Mouse (Mus musculus) heart, adult 2 months (tissue): ENCODE measurements around the gene Fgf18. TPM values are rescaled to one million over a fixed set of nuclear protein-coding genes. Genes with fewer than 3 reads are reported as not detected.

Experiments used
- DNase-seq, 2 experiments: peaks; one replicate each; pipeline ENCODE4 v3.0.0; 2021
- H3K27ac ChIP-seq: fragments of 200-600 bp; 2 replicates; pipeline ENCODE4 v1.8.1; 2022
- H3K27me3 ChIP-seq: fragments of 200-500 bp; 2 replicates; pipeline ENCODE4 v1.6.1; 2012; ENCODE audit warnings: mild to moderate bottlenecking, low read length, inconsistent platforms, mixed read lengths; ENCODE audit not compliant: control insufficient read depth, insufficient read depth
- H3K36me3 ChIP-seq: fragments of 200-500 bp; 2 replicates; pipeline ENCODE4 v1.6.1; 2012; ENCODE audit warnings: low read length, inconsistent platforms; ENCODE audit not compliant: control insufficient read depth, insufficient read depth
- H3K4me1 ChIP-seq: fragments of 200-500 bp; 2 replicates; pipeline ENCODE4 v1.6.1; 2011; ENCODE audit warnings: low read length; ENCODE audit not compliant: control insufficient read depth, insufficient read depth
- H3K4me3 ChIP-seq: fragments of 200-600 bp; 2 replicates; pipeline ENCODE4 v1.8.1; 2022
- H3K79me2 ChIP-seq: fragments of 200-500 bp; replicated peaks from 2 replicates; pipeline ENCODE4 v1.6.1; 2012; ENCODE audit warnings: mild to moderate bottlenecking, inconsistent platforms, low read length, moderate library complexity, mixed read lengths; ENCODE audit not compliant: control insufficient read depth, insufficient read depth
- H3K9ac ChIP-seq: fragments of 200-500 bp; 2 replicates; pipeline ENCODE4 v1.6.1; 2012; ENCODE audit warnings: low read depth, mild to moderate bottlenecking, control low read depth, inconsistent platforms, low read length, mixed read lengths
- CTCF ChIP-seq: fragments of 200-600 bp; IDR thresholded peaks from 2 replicates; pipeline ENCODE4 v1.8.1; 2022; ENCODE audit warnings: antibody characterized with exemption, mild to moderate bottlenecking, moderate library complexity
- EP300 ChIP-seq: fragments of 200-500 bp; IDR thresholded peaks from 2 replicates; pipeline ENCODE4 v1.6.1; 2011; ENCODE audit warnings: low read depth, low read length, control low read depth; ENCODE audit not compliant: insufficient read depth
- POLR2A ChIP-seq: fragments of 200-500 bp; IDR thresholded peaks from 2 replicates; pipeline ENCODE4 v1.6.1; 2011; ENCODE audit warnings: mild to moderate bottlenecking, low read depth, low read length, control low read depth; ENCODE audit not compliant: insufficient read depth
- WGBS: fragments of 180-500 bp; shearing (Covaris S2); methylation state at CpG from one replicate; pipeline ENCODE4 v1.1.7; 2018; 5-methylcytosine and 5-hydroxymethylcytosine counted together
- intact Hi-C: fragments of 180-260 bp; cut with DNase I; formaldehyde crosslinking; loops from one replicate; pipeline ENCODE4 v1.15.1; 2025
- polyA plus RNA-seq: library from polyadenylated mRNA; depleted of rRNA; stranded (reverse); fragments of >200 nt; gene quantifications from 2 replicates; pipeline ENCODE4 v1.2.3, GENCODE M21; 2012
- total RNA-seq, 2 experiments: library from RNA; stranded (reverse); gene quantifications; 2 replicates each; pipeline ENCODE4 v1.2.3; 2021

The Fgf18 gene
- total and polyA plus RNA-seq, 3 experiments, result 3.3 to 4.1 (median 3.7) TPM

DNA sequence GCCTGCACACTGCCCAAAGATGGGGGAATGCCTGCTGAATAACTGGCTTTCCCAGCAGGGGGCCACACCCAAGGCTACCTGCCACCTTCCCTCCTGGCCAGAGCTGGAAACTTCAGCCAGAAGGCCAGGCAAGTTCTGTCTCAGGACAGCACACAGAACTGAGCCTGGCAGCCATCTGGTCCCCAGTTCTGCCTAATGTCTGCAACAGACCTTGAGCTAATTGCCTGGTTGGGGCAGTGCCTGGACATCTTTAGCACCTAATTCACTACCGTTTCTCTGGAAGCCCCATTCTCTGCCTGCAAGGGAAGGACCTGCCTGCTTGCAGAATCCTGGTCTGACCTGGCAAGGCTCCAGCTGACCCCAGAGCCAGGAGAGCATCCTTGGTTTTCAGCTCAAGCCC is 34.8 kb downstream of the Fgf18 start:
- Histone ChIP-seq H3K27me3 (no peaks in the 10 kb centered on the region), H3K4me3 (no peak overlapping the region), H3K79me2 (no peaks in the 10 kb centered on the region), H3K9ac (no peak overlapping the region), H3K36me3 (no peaks in the 10 kb centered on the region), H3K4me1 (no peaks in the 10 kb centered on the region), H3K27ac (no peak overlapping the region)
- no peak for DNase-seq
- TF ChIP-seq EP300 (no peak), CTCF (no peak), POLR2A (no peak)
- intact Hi-C loops, result no loop called here
- 8% methylated on average over 1 of the region's 1 CpGs for WGBS

DNA sequence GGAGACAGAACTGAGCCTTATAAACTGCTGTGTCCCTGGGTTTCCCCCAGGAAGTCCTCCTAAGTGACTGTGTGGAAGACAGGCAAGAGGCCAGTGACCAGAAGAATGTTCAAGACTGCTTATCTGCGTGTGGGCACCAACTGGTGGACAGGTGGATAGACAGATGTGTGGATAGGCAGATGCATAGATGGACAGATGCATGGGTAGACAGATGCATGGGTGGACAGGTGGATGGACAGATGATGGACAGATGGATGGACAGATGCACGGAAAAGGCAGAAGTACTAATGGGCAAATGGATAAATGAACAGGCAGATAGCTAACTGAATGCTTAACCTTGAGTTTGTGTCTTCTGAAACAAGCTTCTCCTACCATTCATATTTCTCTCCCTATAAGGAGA is 37.1 kb downstream of the Fgf18 start:
- Histone ChIP-seq H3K4me3 (no peak overlapping the region), H3K79me2 (no peaks in the 10 kb centered on the region), H3K27me3 (no peaks in the 10 kb centered on the region), H3K9ac (no peak overlapping the region), H3K27ac (no peak overlapping the region), H3K36me3 (no peaks in the 10 kb centered on the region), H3K4me1 (no peaks in the 10 kb centered on the region)
- no peak for TF ChIP-seq CTCF
- no peak for TF ChIP-seq POLR2A
- no peak for TF ChIP-seq EP300
- DNase-seq, result no peak
- intact Hi-C loops, result no loop called here
- 70% methylated on average over 2 of the region's 2 CpGs for WGBS

DNA sequence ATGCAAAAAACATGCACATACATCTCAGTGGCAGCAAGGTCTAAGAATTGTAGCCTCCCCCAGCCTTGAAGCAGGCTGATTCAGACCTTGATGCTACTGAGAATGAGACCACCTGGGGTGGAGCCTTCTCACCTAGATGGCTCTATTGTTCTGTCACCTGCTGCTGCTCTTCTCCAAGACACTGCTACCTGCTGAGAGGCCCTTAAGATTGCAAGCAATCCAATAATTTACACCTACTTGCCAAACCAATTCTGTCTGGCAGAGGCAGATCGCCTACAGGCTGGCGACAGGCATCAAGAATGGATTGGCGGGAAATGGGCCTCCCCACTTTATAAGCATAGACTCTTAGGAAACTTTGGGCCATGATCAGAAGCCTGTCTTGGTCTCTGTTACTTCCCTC is 39.7 kb downstream of the Fgf18 start:
- H3K36me3 ChIP-seq, result no peaks in the 10 kb centered on the region
- no peaks in the 10 kb centered on the region for H3K79me2 ChIP-seq
- WGBS, result 76% methylated on average over 3 of the region's 3 CpGs
- DNase-seq, result no peak
- intact Hi-C loops, result no loop called here
- TF ChIP-seq CTCF (no peak), EP300 (no peak), POLR2A (no peak)
- no peak overlapping the region for H3K27ac ChIP-seq
- no peak overlapping the region for H3K9ac ChIP-seq
- H3K27me3 ChIP-seq, result no peaks in the 10 kb centered on the region
- no peak overlapping the region for H3K4me3 ChIP-seq
- no peaks in the 10 kb centered on the region for H3K4me1 ChIP-seq

DNA sequence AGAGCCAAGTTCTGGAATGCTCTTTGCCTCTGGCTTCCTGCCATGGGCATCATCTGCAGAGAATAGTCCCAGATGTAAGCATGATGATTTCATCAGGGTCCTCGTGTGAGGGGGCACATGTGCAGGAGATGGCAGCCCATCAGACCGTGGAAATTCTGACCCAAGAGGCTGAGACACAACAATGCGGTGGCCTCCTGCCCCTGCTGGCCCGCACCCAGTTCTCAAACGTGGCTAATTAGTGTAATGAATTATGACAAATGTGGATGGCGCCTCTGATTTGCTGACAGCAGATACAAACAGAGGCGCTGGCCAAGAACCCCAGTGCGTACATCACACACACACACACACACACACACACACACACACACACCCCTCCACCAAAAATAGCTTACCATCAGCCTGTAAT is 42.3 kb downstream of the Fgf18 start:
- H3K9ac ChIP-seq, result no peak overlapping the region
- no peak for DNase-seq
- intact Hi-C loops, result no loop called here
- H3K79me2 ChIP-seq, result no peaks in the 10 kb centered on the region
- H3K4me3 ChIP-seq, result no peak overlapping the region
- no peaks in the 10 kb centered on the region for H3K36me3 ChIP-seq
- 40% methylated on average over 8 of the region's 8 CpGs for WGBS
- peaks cover 2% of the 10 kb centered on the region; the same call in 1 of the 2 replicates for H3K4me1 ChIP-seq
- H3K27me3 ChIP-seq, result no peaks in the 10 kb centered on the region
- TF ChIP-seq EP300, result no peak
- H3K27ac ChIP-seq, result no peak overlapping the region

DNA sequence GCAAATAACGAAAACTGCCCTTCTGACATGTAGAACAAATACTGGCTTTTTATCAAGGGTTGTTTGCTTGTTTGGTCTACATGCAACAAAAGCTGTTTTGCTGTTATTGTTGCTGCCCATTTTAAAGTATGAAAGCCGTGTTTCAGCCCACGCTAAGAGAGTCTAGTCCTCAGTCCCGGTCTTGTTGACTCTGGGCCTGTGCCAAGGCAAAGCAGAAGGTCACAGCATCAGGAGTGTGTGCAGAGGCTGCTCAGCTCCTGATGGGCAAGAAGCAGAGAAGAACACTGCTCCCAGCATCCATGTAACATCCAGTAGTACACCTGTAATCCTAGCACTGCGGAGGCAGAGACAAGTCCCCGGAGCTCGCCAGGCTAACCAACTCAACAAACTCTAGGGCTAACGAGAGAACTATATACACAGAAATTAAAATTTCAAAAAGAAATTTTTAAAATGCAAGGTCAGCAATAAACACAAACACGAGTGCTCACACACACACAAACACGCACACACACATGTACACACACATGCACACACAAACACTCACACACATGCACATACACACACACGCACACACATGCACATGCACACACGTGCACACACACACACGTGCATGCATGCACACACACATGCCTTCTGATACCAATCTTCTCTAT is 43.8 kb downstream of the Fgf18 start:
- no peaks in the 10 kb centered on the region for H3K36me3 ChIP-seq
- TF ChIP-seq EP300 (no peak), POLR2A (no peak), CTCF (no peak)
- no peak for DNase-seq
- no peak overlapping the region for H3K27ac ChIP-seq
- H3K4me1 ChIP-seq, result peaks cover 3% of the 10 kb centered on the region; the same call in 1 of the 2 replicates
- intact Hi-C loops, result no loop called here
- no peak overlapping the region for H3K4me3 ChIP-seq
- H3K27me3 ChIP-seq, result no peaks in the 10 kb centered on the region
- no peak overlapping the region for H3K9ac ChIP-seq
- WGBS, result 77% methylated on average over 13 of the region's 13 CpGs
- no peaks in the 10 kb centered on the region for H3K79me2 ChIP-seq

DNA sequence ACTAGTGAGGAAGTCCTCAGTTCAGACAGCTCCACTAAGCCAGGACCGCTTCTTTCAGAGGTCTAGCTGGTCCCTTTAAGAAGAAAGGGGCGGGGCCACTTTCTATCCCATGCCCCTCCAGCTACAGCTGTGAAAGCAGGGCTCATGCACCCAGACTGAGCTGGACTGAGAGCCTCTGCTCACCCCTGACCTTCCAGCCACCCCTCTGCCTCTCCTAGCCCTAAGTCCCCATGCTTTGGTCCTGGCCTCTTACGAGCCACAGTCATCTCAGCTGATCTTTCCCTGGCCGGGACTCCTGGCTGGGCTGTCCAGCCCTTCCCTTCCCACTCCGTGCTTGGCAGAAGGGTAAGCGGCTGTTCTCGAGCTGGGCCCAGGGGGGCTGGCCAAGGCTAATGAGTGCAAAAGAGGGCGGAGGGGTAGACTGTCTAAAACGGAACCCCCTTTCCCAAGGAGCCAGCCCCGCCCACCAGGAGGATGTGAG is 47.1 kb downstream of the Fgf18 start:
- H3K27ac ChIP-seq, result no peak overlapping the region
- no peaks in the 10 kb centered on the region for H3K27me3 ChIP-seq
- peak; percentile 62 to 68 for DNase-seq
- no peaks in the 10 kb centered on the region for H3K79me2 ChIP-seq
- H3K9ac ChIP-seq, result peak overlapping the region; percentile 49
- H3K4me1 ChIP-seq, result peaks cover 3% of the 10 kb centered on the region; the same call in 1 of the 2 replicates
- no peaks in the 10 kb centered on the region for H3K36me3 ChIP-seq
- peak overlapping the region; percentile 14; the same call in 1 of the 2 replicates for H3K4me3 ChIP-seq
- intact Hi-C loops, result no loop called here
- WGBS, result 13% methylated on average over 10 of the region's 10 CpGs
- TF ChIP-seq CTCF (no peak), POLR2A (no peak)
